ENCODE assay signal across 17 mouse cellular contexts in genomic region chr4:104269422-104270172, GRCm38 (mm10).
DNase-seq lines count a peak whose midpoint lies in the region; ATAC-seq and TF ChIP-seq lines count a peak whose summit lies in the region.
"Had no signal": no experiment of that assay in that cellular context is flagged by ENCODE, and none has a peak within 500 bp of the region (broad histone marks: within the 10 kb centered on the region; RNA-seq: fewer than 3 reads in every experiment).

No protein-coding gene starts in this region.

- no peaks in the 10 kb centered on the region for H3K27me3 ChIP-seq in hindbrain, embryonic 11.5 days (ENCODE audit: control insufficient read depth, insufficient read depth, low read length)
- no peaks in the 10 kb centered on the region for H3K27me3 ChIP-seq in hindbrain, embryonic 10.5 days (ENCODE audit: insufficient read depth, poor library complexity, severe bottlenecking)
- no peaks in the 10 kb centered on the region for H3K27me3 ChIP-seq in forebrain, embryonic 14.5 days (replicated peaks; ENCODE audit: control insufficient read depth, insufficient read depth, low read length)
- no peaks in the 10 kb centered on the region for H3K27me3 ChIP-seq in hindbrain, postnatal 0 days (ENCODE audit: insufficient read depth, low read length)
- H3K27me3 ChIP-seq: heart, embryonic 13.5 days had no signal

- no peaks in the 10 kb centered on the region for H3K4me1 ChIP-seq in hindbrain, embryonic 11.5 days (replicated peaks; ENCODE audit: control insufficient read depth, insufficient read depth, low read length)
- no peaks in the 10 kb centered on the region for H3K4me1 ChIP-seq in hindbrain, embryonic 10.5 days (replicated peaks)
- H3K4me1 ChIP-seq in forebrain, embryonic 14.5 days (ENCODE audit: control insufficient read depth, insufficient read depth, low read length), result peaks cover 5% of the 10 kb centered on the region; the same call in 1 of the 2 replicates
- no peaks in the 10 kb centered on the region for H3K4me1 ChIP-seq in hindbrain, postnatal 0 days (ENCODE audit: insufficient read depth, low read length)
- H3K4me1 ChIP-seq: heart, embryonic 13.5 days had no signal

- 82% methylated on average over 6 of the region's 6 CpGs for WGBS in hindbrain, embryonic 11.5 days
- WGBS in hindbrain, embryonic 10.5 days, result 88% methylated on average over 6 of the region's 6 CpGs
- WGBS in forebrain, embryonic 14.5 days, result 16% methylated on average over 6 of the region's 6 CpGs
- 48% methylated on average over 6 of the region's 6 CpGs for WGBS in hindbrain, postnatal 0 days

- no peak overlapping the region for H3K9ac ChIP-seq in hindbrain, embryonic 11.5 days (ENCODE audit: low read depth, low read length)
- no peak overlapping the region for H3K9ac ChIP-seq in forebrain, embryonic 14.5 days (ENCODE audit: low read length)
- H3K9ac ChIP-seq in hindbrain, postnatal 0 days (replicated peaks; ENCODE audit: low read length), result no peak overlapping the region
- H3K9ac ChIP-seq: heart, embryonic 13.5 days had no signal

- H3K4me2 ChIP-seq in hindbrain, embryonic 11.5 days (replicated peaks; ENCODE audit: low read depth, low read length), result no peak overlapping the region
- no peak overlapping the region for H3K4me2 ChIP-seq in forebrain, embryonic 14.5 days (ENCODE audit: low read length)
- H3K4me2 ChIP-seq in hindbrain, postnatal 0 days (ENCODE audit: low read depth, low read length), result no peak overlapping the region
- H3K4me2 ChIP-seq: heart, embryonic 13.5 days had no signal

- H3K4me3 ChIP-seq in hindbrain, embryonic 11.5 days (ENCODE audit: low read depth, low read length), result no peak overlapping the region
- H3K4me3 ChIP-seq in hindbrain, embryonic 10.5 days, result no peak overlapping the region
- H3K4me3 ChIP-seq in forebrain, embryonic 14.5 days (ENCODE audit: low read depth, low read length), result no peak overlapping the region
- H3K4me3 ChIP-seq in hindbrain, postnatal 0 days (ENCODE audit: low read length), result no peak overlapping the region
- H3K4me3 ChIP-seq: heart, embryonic 13.5 days had no signal

- H3K9me3 ChIP-seq in hindbrain, embryonic 11.5 days (ENCODE audit: control insufficient read depth, low read length), result no peaks in the 10 kb centered on the region
- H3K9me3 ChIP-seq in hindbrain, embryonic 10.5 days, result no peaks in the 10 kb centered on the region
- no peaks in the 10 kb centered on the region for H3K9me3 ChIP-seq in forebrain, embryonic 14.5 days (replicated peaks; ENCODE audit: control insufficient read depth, low read length)
- no peaks in the 10 kb centered on the region for H3K9me3 ChIP-seq in hindbrain, postnatal 0 days (ENCODE audit: low read length)
- H3K9me3 ChIP-seq: heart, embryonic 13.5 days had no signal

- H3K27ac ChIP-seq in hindbrain, embryonic 11.5 days (ENCODE audit: low read depth, low read length), result 0 out of 2 replicates have a peak overlapping the region, but pooled peaks have one; percentile 24
- no peak overlapping the region for H3K27ac ChIP-seq in hindbrain, embryonic 10.5 days
- H3K27ac ChIP-seq in forebrain, embryonic 14.5 days (ENCODE audit: low read depth, low read length), result peak overlapping the region; percentile 68
- peak overlapping the region; percentile 8; the same call in 1 of the 2 replicates for H3K27ac ChIP-seq in hindbrain, postnatal 0 days
- H3K27ac ChIP-seq: heart, embryonic 13.5 days; macrophage had no signal

- ATAC-seq in hindbrain, embryonic 11.5 days (ENCODE audit: low FRiP score), result no peak
- ATAC-seq in forebrain, embryonic 14.5 days, result peak; percentile 91
- ATAC-seq in hindbrain, postnatal 0 days, result no peak
- ATAC-seq: activated CD4-positive, CD25-positive, alpha-beta regulatory T cell, adult 4 months had no signal

- DNase-seq in hindbrain, embryonic 11.5 days (ENCODE audit: low spot score), result no peak
- DNase-seq in hindbrain, embryonic 10.5 days (ENCODE audit: low spot score), result no peak
- peak; percentile 66 for DNase-seq in Muller cell, postnatal 12 days (ENCODE audit: inconsistent ontology term)
- DNase-seq in forebrain, embryonic 14.5 days (ENCODE audit: low spot score), result peak; percentile 93
- DNase-seq in hindbrain, postnatal 0 days (ENCODE audit: low spot score), result peak; percentile 14
- DNase-seq in ovary, postnatal 36 days (ENCODE audit: low spot score), result no peak
- no peak for DNase-seq in kidney, postnatal 14 days
- DNase-seq in adrenal gland, postnatal 10 days, result no peak
- DNase-seq: cerebellum, adult 11 months; kidney, adult 8-10 months; kidney, postnatal 4 days; lung, adult 2 months; retina, postnatal 1 day; thymus, adult 2 months had no signal

- TF ChIP-seq CTCF in hindbrain, postnatal 0 days (IDR thresholded peaks at IDR 0.05; ENCODE audit: low read depth), result no peak

- H3K36me3 ChIP-seq in hindbrain, embryonic 11.5 days (ENCODE audit: control insufficient read depth, insufficient read depth, low read length), result no peaks in the 10 kb centered on the region
- no peaks in the 10 kb centered on the region for H3K36me3 ChIP-seq in hindbrain, embryonic 10.5 days
- no peaks in the 10 kb centered on the region for H3K36me3 ChIP-seq in forebrain, embryonic 14.5 days (ENCODE audit: control insufficient read depth, insufficient read depth, low read length)
- no peaks in the 10 kb centered on the region for H3K36me3 ChIP-seq in hindbrain, postnatal 0 days (ENCODE audit: insufficient read depth, low read length)
- H3K36me3 ChIP-seq: heart, embryonic 13.5 days had no signal

Comparison
In these comparisons a context has a peak if more than half of its experiments do, and no peak if none do; other contexts are left out.
1. DNase-seq: peak in Muller cell, postnatal 12 days (single experiment), forebrain, embryonic 14.5 days (single experiment) and hindbrain, postnatal 0 days (single experiment); none in hindbrain, embryonic 11.5 days (single experiment), hindbrain, embryonic 10.5 days (single experiment), ovary, postnatal 36 days (single experiment), kidney, postnatal 14 days (single experiment) and adrenal gland, postnatal 10 days (single experiment).